Mouse (Mus musculus): ENCODE data around the gene Cd24a. TPM values are rescaled to one million over a fixed set of nuclear protein-coding genes. Genes with fewer than 3 reads are reported as not detected.

Gene Cd24a
- total and polyA plus RNA-seq, 3 experiments = 469 to 2,766 (median 2,120) TPM

DNA sequence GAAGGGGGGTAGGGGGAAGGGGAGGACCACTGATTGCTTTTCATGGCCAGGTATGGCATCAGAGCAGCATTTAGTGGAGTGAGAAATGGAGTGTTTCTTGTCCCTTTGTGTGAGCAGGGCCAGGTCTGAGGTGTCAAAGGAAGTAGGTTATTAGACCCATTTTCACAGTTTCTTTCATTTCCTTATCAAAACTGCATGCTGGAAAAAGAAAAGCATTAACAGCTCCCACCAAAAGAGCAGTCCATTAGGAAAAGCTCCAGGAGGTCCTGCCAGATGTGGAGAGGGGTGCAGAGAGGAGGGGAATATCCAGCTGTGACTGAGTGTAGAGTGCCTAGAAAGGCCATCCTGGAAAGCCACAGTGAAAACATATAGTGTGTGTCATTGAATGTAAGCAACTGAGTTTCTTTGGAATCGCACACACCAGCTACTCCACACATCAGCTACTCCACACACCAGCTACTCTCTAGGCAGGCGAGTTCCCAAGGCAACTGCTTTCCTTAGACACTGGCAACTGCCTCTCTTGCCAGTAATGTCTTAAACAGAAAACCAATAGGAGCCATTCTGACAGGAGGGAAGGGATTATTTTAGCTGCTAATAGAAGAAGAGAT, 46.8 kb downstream of the Cd24a start:
- Histone ChIP-seq H3K27me3 (replicated peaks) (no peaks in the 10 kb centered on the region), H3K79me2 (replicated peaks; ENCODE audit: control insufficient read depth, extremely low read depth, insufficient read depth, poor library complexity, severe bottlenecking) (no peaks in the 10 kb centered on the region), H3K9ac (ENCODE audit: insufficient read depth, low read depth) (no peak overlapping the region), H3K9me3 (replicated peaks; ENCODE audit: low read length) (peaks cover 8% of the 10 kb centered on the region), H3K4me2 (ENCODE audit: insufficient read depth, low read depth, poor library complexity, severe bottlenecking) (no peak overlapping the region), H3K4me3 (replicated peaks in 1 of 3; ENCODE audit: low read depth in 2 of 3, low read length in 2 of 3, poor library complexity in 1 of 3) (no peak overlapping the region), H3K27ac (ENCODE audit: insufficient read depth, low read depth) (no peak overlapping the region), H3K4me1 (ENCODE audit: control insufficient read depth in 1 of 2, insufficient read depth in 2 of 2) (no peaks in the 10 kb centered on the region), H3K36me3 (replicated peaks in 1 of 2; ENCODE audit: control insufficient read depth in 1 of 2, insufficient read depth in 1 of 2, low read length in 1 of 2) (no peaks in the 10 kb centered on the region)
- dilution Hi-C loops (cut with MboI; ENCODE audit: extremely low pct_ligation_motif_present, extremely low pct_unique_long_range_greater_than_20kb, low sequenced_read_pairs) = no loop called here
- DNase-seq (ENCODE audit: extremely low read depth) = no peak
- in situ Hi-C loops (cut with MboI; ENCODE audit: low pct_ligation_motif_present, low pct_unique_long_range_greater_than_20kb, low sequenced_read_pairs) = loop anchor here (5.0 kb wide), 1 partner anchor 38 kb away; no protein-coding TSS in a partner anchor
- TF ChIP-seq ZKSCAN1 (IDR thresholded peaks at IDR 0.05; ENCODE audit: borderline replicate concordance, low read depth, low read length) (no peak), JUND (conservative IDR thresholded peaks at IDR 0.05; ENCODE audit: low read depth, low read length) (no peak), USF2 (conservative IDR thresholded peaks at IDR 0.05; ENCODE audit: low read depth, low read length) (no peak), CHD2 (IDR thresholded peaks at IDR 0.05; ENCODE audit: low read length) (no peak), HCFC1 (IDR thresholded peaks at IDR 0.05; ENCODE audit: low read depth, low read length) (no peak), NRF1 (IDR thresholded peaks at IDR 0.05; ENCODE audit: low read depth, low read length) (no peak), ZC3H11A (IDR thresholded peaks at IDR 0.05; ENCODE audit: low read depth, low read length) (no peak), UBTF (IDR thresholded peaks at IDR 0.05; ENCODE audit: low read depth, low read length) (no peak)

DNA sequence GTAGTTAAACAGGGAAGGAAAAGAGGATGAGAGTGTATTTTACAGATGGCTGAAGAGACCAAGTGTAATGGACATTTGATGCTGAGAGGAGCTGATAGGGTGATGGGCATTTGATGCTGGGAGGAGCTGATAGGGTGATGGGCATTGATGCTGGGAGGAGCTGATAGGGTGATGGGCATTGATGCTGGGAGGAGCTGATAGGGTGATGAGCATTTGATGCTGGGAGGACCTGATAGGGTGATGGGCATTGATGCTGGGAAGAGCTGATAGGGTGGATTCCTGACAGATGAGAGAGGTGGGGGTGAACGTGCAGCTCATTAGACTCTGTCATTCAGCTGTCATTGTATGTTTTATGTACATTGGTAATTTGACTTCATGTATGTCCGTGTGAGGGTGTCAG, 47.5 kb downstream of the Cd24a start:
- dilution Hi-C loops (cut with MboI; ENCODE audit: extremely low pct_ligation_motif_present, extremely low pct_unique_long_range_greater_than_20kb, low sequenced_read_pairs) = no loop called here
- in situ Hi-C loops (cut with MboI; ENCODE audit: low pct_ligation_motif_present, low pct_unique_long_range_greater_than_20kb, low sequenced_read_pairs) = no loop called here
- Histone ChIP-seq H3K4me3 (replicated peaks in 1 of 3; ENCODE audit: low read depth in 2 of 3, low read length in 2 of 3, poor library complexity in 1 of 3) (no peak overlapping the region), H3K79me2 (replicated peaks; ENCODE audit: control insufficient read depth, extremely low read depth, insufficient read depth, poor library complexity, severe bottlenecking) (no peaks in the 10 kb centered on the region), H3K4me1 (ENCODE audit: control insufficient read depth in 1 of 2, insufficient read depth in 2 of 2) (no peaks in the 10 kb centered on the region), H3K27ac (ENCODE audit: insufficient read depth, low read depth) (no peak overlapping the region), H3K36me3 (replicated peaks in 1 of 2; ENCODE audit: control insufficient read depth in 1 of 2, insufficient read depth in 1 of 2, low read length in 1 of 2) (no peaks in the 10 kb centered on the region), H3K4me2 (ENCODE audit: insufficient read depth, low read depth, poor library complexity, severe bottlenecking) (no peak overlapping the region), H3K27me3 (replicated peaks) (no peaks in the 10 kb centered on the region), H3K9ac (ENCODE audit: insufficient read depth, low read depth) (no peak overlapping the region), H3K9me3 (replicated peaks; ENCODE audit: low read length) (peaks cover 8% of the 10 kb centered on the region)
- TF ChIP-seq BHLHE40 (IDR thresholded peaks at IDR 0.05; ENCODE audit: low read depth, low read length) (no peak), ZNF384 (IDR thresholded peaks at IDR 0.05; ENCODE audit: low read depth, low read length) (no peak), ZKSCAN1 (IDR thresholded peaks at IDR 0.05; ENCODE audit: borderline replicate concordance, low read depth, low read length) (no peak), ZMIZ1 (IDR thresholded peaks at IDR 0.05; ENCODE audit: low read depth, low read length) (no peak), E2F4 (IDR thresholded peaks at IDR 0.05; ENCODE audit: insufficient replicate concordance, low read depth, low read length) (no peak), TBP (conservative IDR thresholded peaks at IDR 0.05; ENCODE audit: low read depth, low read length) (no peak), IRF4 (IDR thresholded peaks at IDR 0.05; ENCODE audit: low read depth, low read length) (no peak), PAX5 (IDR thresholded peaks at IDR 0.05; ENCODE audit: low read length) (no peak), TCF12 (IDR thresholded peaks at IDR 0.05; ENCODE audit: low read depth, low read length) (no peak), CHD1 (IDR thresholded peaks at IDR 0.05; ENCODE audit: low read depth, low read length) (no peak), JUND (conservative IDR thresholded peaks at IDR 0.05; ENCODE audit: low read depth, low read length) (no peak), ETS1 (conservative IDR thresholded peaks at IDR 0.05; ENCODE audit: low read depth, low read length) (no peak), GABPA (IDR thresholded peaks at IDR 0.05; ENCODE audit: insufficient replicate concordance, low read depth, low read length) (no peak), POLR2AphosphoS2 (IDR thresholded peaks at IDR 0.05; ENCODE audit: low read depth, low read length) (no peak), MAFK (IDR thresholded peaks at IDR 0.05; ENCODE audit: insufficient replicate concordance, low read length) (no peak), CTCF (conservative IDR thresholded peaks at IDR 0.05 in 1 of 2, IDR thresholded peaks at IDR 0.05 in 1 of 2; ENCODE audit: low read depth in 2 of 2, low read length in 2 of 2) (no peak), KAT2A (IDR thresholded peaks at IDR 0.05; ENCODE audit: insufficient replicate concordance, low read length) (no peak), SIN3A (IDR thresholded peaks at IDR 0.05; ENCODE audit: low read length) (no peak), MAZ (IDR thresholded peaks at IDR 0.05; ENCODE audit: low read depth, low read length) (no peak), NRF1 (IDR thresholded peaks at IDR 0.05; ENCODE audit: low read depth, low read length) (no peak)
- DNase-seq (ENCODE audit: extremely low read depth) = no peak
